Mouse (Mus musculus) small intestine, adult 2 months (tissue): ENCODE results near the gene Jade2.

ENCODE experiments used
- CTCF ChIP-seq: fragments of 200-500 bp; IDR thresholded peaks from 2 replicates; pipeline ENCODE4 v1.5.1; 2012; ENCODE audit warnings: low read depth, mild to moderate bottlenecking, control low read depth, inconsistent platforms, low read length, moderate library complexity, mixed read lengths; ENCODE audit not compliant: insufficient replicate concordance, insufficient read length; ENCODE audit errors: extremely low read depth
- POLR2A ChIP-seq: fragments of 200-500 bp; IDR thresholded peaks from 2 replicates; pipeline ENCODE4 v1.6.1; 2012; ENCODE audit warnings: low read depth, mild to moderate bottlenecking, control low read depth, inconsistent platforms, low read length, moderate library complexity

DNA sequence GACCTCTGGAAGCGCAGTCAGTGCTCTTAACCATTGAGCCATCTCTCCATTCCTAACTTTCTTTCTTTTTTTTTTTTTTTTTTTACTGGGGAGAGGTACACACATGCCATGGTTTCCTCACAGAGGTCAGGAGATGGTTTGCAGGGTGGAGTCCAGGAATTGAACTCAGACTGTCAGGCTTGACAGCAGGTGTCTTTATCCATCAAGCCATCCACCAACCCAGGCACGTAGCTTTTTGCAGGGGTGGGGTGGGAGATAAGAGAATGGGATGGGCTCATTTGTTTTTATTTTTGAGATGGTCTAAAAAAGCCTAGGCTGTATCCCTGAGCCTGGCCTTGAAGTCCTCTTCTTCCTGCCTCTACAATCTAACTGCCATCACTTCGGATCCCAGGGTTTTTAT is 81.9 kb downstream of the Jade2 start:
- TF ChIP-seq CTCF = no peak
- TF ChIP-seq POLR2A = no peak
